Mouse (Mus musculus) heart, adult 8-10 months (tissue): Measurements from ENCODE around the gene Bicd2. TPM values are rescaled to one million over a fixed set of nuclear protein-coding genes. Genes with fewer than 3 reads are reported as not detected.

ENCODE experiments used
- DNase-seq: peaks from one replicate; pipeline ENCODE4 v3.0.0; 2022; ENCODE audit warnings: low spot score
- total RNA-seq, 4 experiments: library from RNA; stranded (reverse); gene quantifications; 2 replicates each; pipeline ENCODE4 v1.2.4; 2022

Bicd2 gene
- total RNA-seq, 4 experiments from 2014 or later, result 67.9 to 79.2 (median 73.3) TPM

DNA sequence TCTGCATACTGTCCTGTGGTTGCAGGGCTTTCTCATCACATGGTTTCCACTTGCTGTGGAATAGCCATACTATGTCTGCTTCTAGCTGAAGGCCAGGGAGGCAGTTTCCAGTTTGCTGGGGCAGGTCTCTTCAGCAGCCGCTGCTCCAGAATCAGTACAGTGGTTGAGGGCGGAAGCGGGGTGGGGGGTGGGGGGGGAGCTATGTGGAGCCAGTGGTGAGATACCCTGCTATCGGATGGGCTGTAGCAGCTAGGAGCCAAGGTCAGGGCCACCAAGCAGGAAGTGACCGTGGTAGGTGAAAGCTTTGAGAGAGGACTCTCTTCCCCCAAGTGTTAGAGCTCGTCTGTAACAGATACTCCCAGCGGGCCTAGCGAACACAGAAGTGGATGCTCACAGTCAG lies 56.8 kb downstream of the Bicd2 start:
- no peak for DNase-seq

DNA sequence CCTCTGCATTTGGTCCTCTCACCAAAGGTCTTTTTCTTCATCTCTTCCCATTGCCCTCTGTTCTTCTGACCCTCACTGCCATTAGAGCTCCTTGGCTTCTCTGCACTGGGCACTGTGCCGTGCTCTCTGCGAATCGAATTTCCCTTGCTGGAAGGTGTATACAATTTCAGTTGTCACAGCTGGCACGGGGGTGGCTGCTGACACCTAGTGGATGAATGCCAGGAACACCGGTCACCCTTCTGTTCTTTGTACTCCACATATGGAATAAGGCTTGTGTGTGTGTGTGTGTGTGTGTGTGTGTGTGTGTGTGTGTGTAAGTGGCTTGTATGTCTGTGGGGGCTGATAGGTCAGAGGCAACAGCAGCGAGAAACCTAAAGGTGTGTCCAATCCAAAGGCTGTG lies 58.8 kb downstream of the Bicd2 start:
- DNase-seq, result peak; percentile 38

DNA sequence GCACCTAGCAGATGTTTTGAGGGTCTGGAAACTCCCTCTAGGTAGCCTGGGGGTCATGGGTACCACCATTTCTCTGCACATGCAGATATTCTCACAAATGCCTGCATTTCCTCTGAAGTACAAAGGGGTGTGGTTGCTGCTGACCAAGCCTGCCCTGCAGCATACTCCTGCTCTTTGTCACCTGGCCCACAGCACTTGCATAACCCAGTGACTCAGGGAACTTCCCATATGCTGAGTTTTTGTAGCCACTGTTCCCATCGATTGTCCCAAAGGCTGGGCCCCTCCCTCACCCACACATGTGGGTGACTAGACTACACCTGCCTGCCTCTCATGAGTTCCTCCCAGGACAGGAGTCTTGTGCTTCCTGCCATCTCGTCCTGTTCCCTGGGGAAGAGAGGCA lies 61.2 kb downstream of the Bicd2 start:
- DNase-seq, result no peak

DNA sequence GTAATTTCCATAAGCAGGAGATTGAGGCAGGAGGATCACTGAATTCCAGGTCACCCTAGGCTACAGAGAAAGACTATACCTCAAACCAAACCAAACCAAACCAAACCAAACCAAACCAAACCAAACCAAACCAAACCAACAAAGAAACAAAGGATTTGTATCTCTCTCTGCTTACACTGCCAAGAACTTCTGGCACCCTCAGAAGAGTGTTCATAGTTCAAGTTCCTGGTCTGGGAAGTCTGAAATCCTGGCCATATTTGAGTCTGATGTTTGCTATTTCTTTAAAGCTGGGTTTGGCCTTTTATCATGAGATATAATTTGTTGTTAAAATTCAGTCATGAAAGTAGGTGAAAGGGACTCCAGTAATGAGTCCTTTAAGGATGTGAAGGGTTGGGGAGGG lies 66.4 kb downstream of the Bicd2 start:
- no peak for DNase-seq

DNA sequence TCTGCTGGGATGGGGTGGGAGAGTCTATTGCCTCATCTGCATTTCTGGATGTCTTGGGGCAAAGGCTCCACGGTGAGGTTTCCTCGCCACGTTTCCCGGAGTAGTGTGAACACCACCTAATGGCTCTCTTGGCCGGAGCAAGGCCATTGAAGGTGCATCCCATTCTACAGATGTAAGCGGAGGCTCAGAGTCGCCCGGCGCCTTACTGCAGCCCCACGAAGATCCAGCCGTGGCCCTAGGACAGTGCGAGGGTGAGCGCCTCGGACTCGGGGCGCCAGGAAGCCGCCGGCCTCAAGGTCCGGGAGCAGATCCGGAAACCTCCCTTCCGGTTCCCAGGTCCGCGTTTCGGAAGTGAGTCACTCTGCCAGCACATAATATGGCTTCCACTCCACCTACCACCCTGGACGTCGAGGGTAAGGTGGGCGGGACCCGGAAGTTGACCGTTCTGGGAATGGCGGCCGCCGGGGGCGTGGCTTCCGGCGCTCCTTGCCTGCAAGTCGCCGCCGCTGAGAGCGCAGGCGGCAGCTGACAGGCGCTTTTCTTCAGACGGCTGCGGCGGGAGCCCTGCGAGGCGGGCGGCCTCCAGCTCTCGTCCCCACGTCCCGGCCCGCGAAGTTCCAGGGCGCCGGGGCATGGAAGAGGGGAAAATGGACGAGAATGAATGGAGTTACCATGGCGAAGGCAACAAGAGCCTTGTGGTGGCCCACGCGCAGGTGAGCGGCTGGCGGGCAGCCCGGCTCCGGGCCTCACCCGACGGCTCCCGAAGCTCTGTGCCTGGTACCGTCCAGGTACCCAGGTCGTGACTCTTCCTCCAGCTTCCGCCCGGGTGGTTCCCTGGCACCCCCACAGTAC lies 79.6 kb downstream of the Bicd2 start, which contains the start of gene Ippk:
Gene Ippk, plus strand, starts transcription at position 496 of the 852 bp plus-strand sequence.
- DNase-seq, result peak; percentile 98

DNA sequence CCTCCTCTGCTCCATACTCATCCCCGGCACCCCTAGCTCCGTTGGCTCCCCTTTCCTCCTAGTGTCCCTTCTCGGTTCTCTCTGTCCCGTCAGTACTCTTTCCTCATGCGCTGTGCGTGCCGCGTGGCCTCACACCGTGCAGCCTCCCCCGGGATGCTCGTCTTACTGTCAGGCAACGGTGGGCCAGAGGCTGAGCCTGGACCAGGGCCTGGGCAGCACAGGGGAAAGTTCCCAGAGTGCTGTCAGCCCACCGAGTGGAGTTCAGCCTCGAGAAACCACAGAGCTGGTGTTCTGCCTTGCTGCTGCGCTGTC lies 80.2 kb downstream of the Bicd2 start:
- peak; percentile 4 for DNase-seq

DNA sequence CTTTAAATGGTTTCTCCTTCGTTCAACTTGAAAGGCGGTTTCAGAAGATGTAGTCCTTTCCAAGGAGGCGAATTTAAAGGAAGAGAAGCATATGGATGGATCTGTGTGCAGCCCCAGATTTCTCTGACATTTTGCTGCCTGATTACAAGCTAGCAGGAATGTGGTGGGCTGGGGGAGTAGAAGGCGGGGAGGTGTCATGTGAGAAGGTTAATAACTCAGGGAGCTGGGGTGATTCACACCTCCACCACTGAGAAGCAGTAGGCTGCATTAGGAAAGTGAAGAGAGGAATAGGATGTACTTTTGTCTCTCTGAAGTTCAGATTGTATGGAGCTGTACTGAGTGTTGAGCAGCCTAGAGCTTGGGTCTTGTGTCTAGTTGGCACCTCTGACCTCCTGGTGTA lies 80.6 kb downstream of the Bicd2 start:
- no peak for DNase-seq

DNA sequence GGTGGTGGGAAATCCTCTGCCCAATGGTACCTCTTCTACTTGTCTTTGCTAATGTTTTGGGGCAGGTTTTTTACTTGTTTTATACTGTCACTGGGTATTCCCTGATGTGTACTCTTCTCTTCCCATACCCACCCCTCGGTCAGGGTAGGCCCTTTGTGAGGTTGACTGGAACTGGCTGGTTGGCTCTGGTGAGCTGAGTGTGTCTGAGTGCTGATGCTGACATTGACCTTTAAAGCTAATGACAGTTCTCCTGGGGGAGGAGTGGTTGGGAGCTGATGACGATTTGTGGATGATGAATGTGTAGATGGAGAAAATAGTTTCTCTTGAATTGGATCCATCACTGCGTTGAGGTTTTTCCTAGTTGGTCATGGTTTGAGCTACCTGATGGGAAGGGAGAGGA lies 85.4 kb downstream of the Bicd2 start:
- no peak for DNase-seq

DNA sequence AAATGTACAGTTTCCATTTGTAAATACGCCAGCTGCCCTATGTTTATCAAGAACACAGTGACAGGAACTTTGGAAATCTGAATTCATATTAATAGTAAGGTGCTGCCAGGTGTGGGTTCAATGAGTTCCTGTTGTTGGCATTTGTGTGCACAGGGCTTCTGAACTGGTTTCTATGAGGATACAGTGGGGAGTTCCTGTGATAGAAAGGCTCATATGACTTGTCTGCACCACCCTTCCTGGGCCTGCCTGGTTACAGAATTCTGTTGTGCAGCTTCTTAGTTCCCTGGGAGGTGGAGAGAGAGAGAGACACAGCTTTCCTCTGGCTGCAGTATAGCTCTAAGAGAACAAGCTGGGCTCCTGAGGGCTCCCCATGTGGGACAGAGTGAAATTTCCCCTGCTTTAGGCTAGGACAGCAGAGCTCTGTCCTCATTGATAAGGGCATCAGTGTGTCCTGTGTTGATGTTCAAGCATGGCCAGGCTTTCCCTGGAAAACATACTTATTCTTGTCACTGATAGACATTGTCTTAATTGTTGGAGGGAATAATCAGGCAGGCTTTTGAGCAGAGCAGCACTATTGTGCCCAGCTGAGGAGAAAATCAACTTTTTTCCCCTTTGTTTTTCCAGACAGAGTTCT lies 86.8 kb downstream of the Bicd2 start:
- peak; percentile 28 for DNase-seq

DNA sequence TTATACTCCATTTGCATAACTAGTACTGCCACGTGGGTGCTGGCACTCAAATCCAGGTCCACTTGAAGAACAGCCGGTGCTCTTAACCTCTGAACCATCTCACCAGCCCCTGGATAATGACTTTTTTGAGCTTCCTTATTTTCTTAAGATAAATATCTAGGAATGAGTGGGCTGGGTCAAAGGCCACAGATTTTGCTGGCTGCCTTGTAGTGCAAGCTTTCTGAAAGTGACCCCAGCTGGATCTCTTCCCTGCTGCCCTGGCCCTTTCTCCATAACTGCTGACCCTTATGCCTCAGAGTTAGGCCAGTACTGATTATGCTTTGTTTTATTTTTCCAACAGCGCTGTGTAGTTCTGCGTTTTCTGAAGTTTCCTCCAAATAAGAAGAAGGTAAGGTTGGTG lies 89.1 kb downstream of the Bicd2 start:
- no peak for DNase-seq

DNA sequence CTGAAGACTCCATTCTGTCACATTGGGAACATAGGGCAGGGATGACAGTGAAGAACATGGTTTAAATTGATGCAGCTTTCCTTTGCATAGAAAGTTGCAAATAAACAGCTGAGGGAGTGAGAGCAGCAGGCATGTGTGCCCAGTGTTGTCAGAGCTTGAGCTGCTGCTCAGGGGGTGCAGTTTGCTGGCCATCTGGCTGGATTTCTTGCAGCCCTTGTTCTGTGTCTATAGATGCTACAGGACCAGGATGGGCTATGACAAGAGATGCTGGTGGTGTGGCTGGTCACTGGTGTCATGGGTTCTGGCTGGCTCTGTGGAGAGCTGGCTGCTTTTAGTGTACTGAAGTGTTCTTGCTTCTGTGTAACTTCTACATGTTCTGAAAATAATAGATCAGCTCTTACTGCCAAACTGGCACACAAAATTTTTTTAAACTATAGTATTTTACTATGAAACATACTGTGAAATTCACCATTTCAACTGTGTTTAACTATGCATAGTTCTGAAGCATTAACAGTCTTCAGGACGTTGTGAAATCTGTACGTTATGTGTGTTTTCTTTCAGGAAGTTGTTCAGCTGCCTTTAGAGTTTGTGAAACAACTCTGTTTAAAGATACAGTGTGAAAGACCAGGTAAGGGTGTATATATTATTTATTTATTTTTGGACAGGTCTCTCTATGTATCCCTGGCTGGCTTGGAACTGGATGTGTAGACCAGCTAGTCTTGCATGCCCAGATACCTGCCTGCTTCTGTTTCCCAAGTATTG lies 92.1 kb downstream of the Bicd2 start:
- DNase-seq, result no peak

DNA sequence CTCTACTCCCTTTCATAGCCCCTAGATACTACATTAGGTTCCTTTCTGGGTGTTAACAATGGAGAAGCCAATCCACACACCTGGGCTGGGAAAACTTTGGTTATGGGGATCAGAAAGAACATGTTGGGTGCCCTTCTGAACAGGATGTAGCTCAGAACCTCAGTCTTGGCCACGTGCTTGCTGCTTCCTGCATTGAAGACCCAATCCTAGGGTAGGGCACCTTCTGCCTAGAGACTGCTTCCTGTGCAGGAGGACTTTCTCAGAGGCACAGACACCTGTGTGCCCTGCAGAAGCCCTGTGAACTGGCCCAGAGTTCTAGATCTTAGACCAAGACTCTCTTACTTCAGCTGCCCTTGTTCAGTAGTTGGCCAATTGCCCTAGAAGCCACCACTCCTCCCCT lies 94.4 kb downstream of the Bicd2 start:
- DNase-seq, result no peak

DNA sequence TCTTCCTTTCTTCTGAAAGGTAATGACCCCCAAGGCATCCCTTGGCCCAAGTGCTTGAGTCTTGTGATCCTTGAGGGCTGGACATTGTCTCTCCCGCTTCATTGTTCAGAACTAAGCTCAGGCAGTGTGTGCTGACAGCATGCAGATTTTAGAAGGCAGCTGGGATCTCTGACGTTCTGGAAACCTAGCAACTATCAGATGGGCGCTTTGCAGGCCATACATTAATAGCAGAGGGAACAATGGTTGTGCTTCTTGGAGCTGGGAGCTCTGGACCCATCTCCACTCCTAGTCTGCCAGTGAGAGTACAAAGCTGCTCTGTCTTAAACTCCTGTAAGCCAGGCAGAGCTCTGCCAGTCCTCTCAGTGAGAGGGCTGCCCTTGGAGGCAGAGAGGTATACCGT lies 94.8 kb downstream of the Bicd2 start:
- DNase-seq, result no peak

Other genes with a start within 250 kb of the Bicd2 start
- 10 to 100 TPM; 60.5 to 89.6 (median 75.4) TPM for gene Wnk2, start 193.6 kb upstream of the Bicd2 start, total RNA-seq
- gene Ninj1, start 154.1 kb upstream of the Bicd2 start, total RNA-seq, result 100 to 1,000 TPM; 111 to 152 (median 131) TPM
- gene Card19, start 125.5 kb upstream of the Bicd2 start, total RNA-seq, result 100 to 1,000 TPM; 132 to 152 (median 141) TPM
- gene Susd3, start 92.9 kb upstream of the Bicd2 start, total RNA-seq, result under 1 TPM; 0.31 to 0.78 (median 0.64) TPM
- gene Fgd3, start 21.3 kb upstream of the Bicd2 start, total RNA-seq, result 1 to 10 TPM; 1.2 to 2.4 (median 1.7) TPM
- gene Ippk, start 79.7 kb downstream of the Bicd2 start, total RNA-seq, result 1 to 10 TPM; 5.5 to 7.5 (median 7.1) TPM
- gene Tes3-ps, start 151.7 kb downstream of the Bicd2 start, total RNA-seq, result 1 to 10 TPM in 2 of 4 experiments, under 1 TPM in 2; 0.73 to 1.3 (median 1.0) TPM
- gene Ecm2, start 163.2 kb downstream of the Bicd2 start, total RNA-seq, result 10 to 100 TPM; 10.8 to 14.2 (median 11.6) TPM
- 10 to 100 TPM in 3 of 4 experiments, 1 to 10 TPM in 1; 8.3 to 17.7 (median 15.3) TPM for gene Aspn, start 202.9 kb downstream of the Bicd2 start, total RNA-seq
- gene Omd, start 240.9 kb downstream of the Bicd2 start, total RNA-seq, result 1 to 10 TPM in 3 of 4 experiments, under 1 TPM in 1; 0.68 to 2.0 (median 1.1) TPM